Mouse (Mus musculus): ENCODE data around the gene Ube2j2.
A peak's percentile ranks its signal among the peaks of the same experiment; 100 is the strongest.

Gene Ube2j2

GRCm38 (mm10) chr4:155943534-155944249 is at the start of gene Ube2j2:
Ube2j2 (plus strand) TSS chr4:155943831.
- DNase-seq (ENCODE audit: low read depth in 2 of 2, low spot score in 2 of 2) = peak; percentile 91

GRCm38 (mm10) chr4:155894311-155894881 is 49.2 kb upstream of the Ube2j2 start:
- peak; percentile 17 to 32 for DNase-seq (ENCODE audit: low read depth in 2 of 2, low spot score in 2 of 2)

GRCm38 (mm10) chr4:155895216-155895615 is 48.4 kb upstream of the Ube2j2 start:
- DNase-seq (ENCODE audit: low read depth in 2 of 2, low spot score in 2 of 2) = no peak

GRCm38 (mm10) chr4:155895826-155896225 is 47.8 kb upstream of the Ube2j2 start:
- no peak for DNase-seq (ENCODE audit: low read depth in 2 of 2, low spot score in 2 of 2)

GRCm38 (mm10) chr4:155896461-155896860 is 47.2 kb upstream of the Ube2j2 start:
- DNase-seq (ENCODE audit: low read depth in 2 of 2, low spot score in 2 of 2) = no peak

GRCm38 (mm10) chr4:155898318-155898717 is 45.3 kb upstream of the Ube2j2 start:
- DNase-seq (ENCODE audit: low read depth in 2 of 2, low spot score in 2 of 2) = no peak

GRCm38 (mm10) chr4:155899355-155899754 is 44.3 kb upstream of the Ube2j2 start:
- DNase-seq (ENCODE audit: low read depth in 2 of 2, low spot score in 2 of 2) = no peak

- DNase-seq (ENCODE audit: low read depth in 2 of 2, low spot score in 2 of 2) = no peak
Measured at GRCm38 (mm10) chr4:155901205-155901604, 42.4 kb upstream of the Ube2j2 start.

GRCm38 (mm10) chr4:155903246-155903645 is 40.4 kb upstream of the Ube2j2 start:
- DNase-seq (ENCODE audit: low read depth in 2 of 2, low spot score in 2 of 2) = no peak

GRCm38 (mm10) chr4:155904318-155905102 is 39.1 kb upstream of the Ube2j2 start:
- peak in 1 of 2 experiments; percentile 1 for DNase-seq (ENCODE audit: low read depth in 2 of 2, low spot score in 2 of 2)

- DNase-seq (ENCODE audit: low read depth in 2 of 2, low spot score in 2 of 2) = no peak
Measured at GRCm38 (mm10) chr4:155905634-155906033, 38.0 kb upstream of the Ube2j2 start.

- peak in 1 of 2 experiments; percentile 0 for DNase-seq (ENCODE audit: low read depth in 2 of 2, low spot score in 2 of 2)
Measured at GRCm38 (mm10) chr4:155906125-155906524, 37.5 kb upstream of the Ube2j2 start.

GRCm38 (mm10) chr4:155907003-155907402 is 36.6 kb upstream of the Ube2j2 start:
- DNase-seq (ENCODE audit: low read depth in 2 of 2, low spot score in 2 of 2) = no peak

- peak in 1 of 2 experiments; percentile 0 for DNase-seq (ENCODE audit: low read depth in 2 of 2, low spot score in 2 of 2)
Measured at GRCm38 (mm10) chr4:155908281-155908680, 35.4 kb upstream of the Ube2j2 start.

- no peak for DNase-seq (ENCODE audit: low read depth in 2 of 2, low spot score in 2 of 2)
Measured at GRCm38 (mm10) chr4:155908751-155909150, 34.9 kb upstream of the Ube2j2 start.

GRCm38 (mm10) chr4:155932031-155932430 is 11.6 kb upstream of the Ube2j2 start:
- no peak for DNase-seq (ENCODE audit: low read depth in 2 of 2, low spot score in 2 of 2)

- no peak for DNase-seq (ENCODE audit: low read depth in 2 of 2, low spot score in 2 of 2)
Measured at GRCm38 (mm10) chr4:155943049-155943452, 580 bp upstream of the Ube2j2 start.

- DNase-seq (ENCODE audit: low read depth in 2 of 2, low spot score in 2 of 2) = peak in 1 of 2 experiments; percentile 17
Measured at GRCm38 (mm10) chr4:155944271-155944670, 640 bp downstream of the Ube2j2 start.

GRCm38 (mm10) chr4:155947094-155947493 is 3.5 kb downstream of the Ube2j2 start:
- DNase-seq (ENCODE audit: low read depth in 2 of 2, low spot score in 2 of 2) = no peak

GRCm38 (mm10) chr4:155955491-155955890 is 11.9 kb downstream of the Ube2j2 start:
- DNase-seq (ENCODE audit: low read depth in 2 of 2, low spot score in 2 of 2) = no peak

GRCm38 (mm10) chr4:155959275-155959674 is 15.6 kb downstream of the Ube2j2 start:
- peak; percentile 64 to 74 for DNase-seq (ENCODE audit: low read depth in 2 of 2, low spot score in 2 of 2)

Measured in CD8-positive naive resting alpha-beta T cell, adult 2 months (primary cell).